Mouse (Mus musculus) spleen, adult 2 months (tissue): ENCODE measurements around the gene Aldh3b2. TPM values are rescaled to one million over a fixed set of nuclear protein-coding genes. Genes with fewer than 3 reads are reported as not detected.

ENCODE experiments used
- DNase-seq, 2 experiments: peaks; one replicate each; pipeline versions ENCODE4 v3.0.0 to v3.0.0-alpha.2; 2012 to 2021; ENCODE audit warnings: low spot score in 2 of 2, low read depth in 1 of 2
- H3K27ac ChIP-seq: fragments of 200-500 bp; 2 replicates; pipeline ENCODE4 v1.5.1; 2012; ENCODE audit warnings: low read length, inconsistent platforms; ENCODE audit not compliant: insufficient read depth
- H3K27me3 ChIP-seq: fragments of 200-500 bp; 2 replicates; pipeline ENCODE4 v1.6.1; 2012; ENCODE audit warnings: mild to moderate bottlenecking, moderate library complexity, low read length, inconsistent platforms; ENCODE audit not compliant: control insufficient read depth, insufficient read depth
- H3K36me3 ChIP-seq: fragments of 200-500 bp; 2 replicates; pipeline ENCODE4 v1.6.1; 2012; ENCODE audit warnings: mild to moderate bottlenecking, low read length, inconsistent platforms; ENCODE audit not compliant: control insufficient read depth, insufficient read depth
- H3K4me1 ChIP-seq: fragments of 200-500 bp; 2 replicates; pipeline ENCODE4 v1.6.1; 2011; ENCODE audit warnings: inconsistent platforms; ENCODE audit not compliant: control insufficient read depth, insufficient read depth, insufficient read length
- H3K4me3 ChIP-seq: fragments of 200-500 bp; 2 replicates; pipeline ENCODE4 v1.5.1; 2011; ENCODE audit warnings: mild to moderate bottlenecking, inconsistent platforms; ENCODE audit not compliant: insufficient read depth, insufficient read length; ENCODE audit errors: extremely low read depth
- CTCF ChIP-seq: fragments of 200-500 bp; IDR thresholded peaks from 2 replicates; pipeline ENCODE4 v1.5.1; 2011; ENCODE audit warnings: mild to moderate bottlenecking, inconsistent platforms; ENCODE audit not compliant: insufficient read depth, insufficient read length, insufficient replicate concordance; ENCODE audit errors: extremely low read depth
- POLR2A ChIP-seq: fragments of 200-500 bp; IDR thresholded peaks from 2 replicates; pipeline ENCODE4 v1.6.1; 2011; ENCODE audit warnings: low read depth, low read length, inconsistent platforms
- WGBS: fragments of 180-500 bp; shearing (Covaris S2); methylation state at CpG from one replicate; pipeline ENCODE4 v1.1.7; 2018; 5-methylcytosine and 5-hydroxymethylcytosine counted together
- polyA plus RNA-seq: library from polyadenylated mRNA; depleted of rRNA; stranded (reverse); fragments of >200 nt; gene quantifications from 2 replicates; pipeline ENCODE4 v1.2.3, GENCODE M21; 2012; rRNA removed

Aldh3b2 gene
- polyA plus RNA-seq = 0.65 and 0.79 TPM in 2 replicates

DNA sequence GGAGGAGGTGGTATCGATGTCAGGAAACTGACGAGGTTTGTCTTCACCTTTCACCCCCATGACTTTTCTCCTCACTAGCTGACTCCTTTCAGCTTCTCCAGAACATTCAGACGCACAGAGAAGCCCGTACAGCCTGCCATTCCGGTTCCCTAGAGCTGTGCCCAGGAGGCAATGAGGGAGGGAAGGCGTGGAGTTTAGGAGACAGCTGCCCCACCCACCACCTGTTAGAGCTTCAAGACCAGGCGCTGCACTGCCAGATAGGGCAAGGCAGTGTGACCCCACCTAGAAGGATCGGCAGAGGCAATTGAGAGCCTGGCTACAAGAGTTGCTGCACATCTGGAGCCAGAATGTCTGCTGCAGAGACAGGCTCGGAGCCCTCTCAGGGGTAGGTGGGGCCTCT is at the start of gene Aldh3b2:
TSS of gene Aldh3b2 (plus strand) at position 100 of the 400 bp plus-strand sequence.
- Histone ChIP-seq H3K27ac (no peak within 1 kb of the TSS), H3K27me3 (no peaks in the 10 kb centered on the region), H3K4me3 (no peak within 1 kb of the TSS), H3K4me1 (no peaks in the 10 kb centered on the region), H3K36me3 (no peaks in the 10 kb centered on the region)
- no peak for TF ChIP-seq CTCF
- no peak for TF ChIP-seq POLR2A
- DNase-seq = no peak
- 70% methylated on average over 9 of the region's 9 CpGs for WGBS

DNA sequence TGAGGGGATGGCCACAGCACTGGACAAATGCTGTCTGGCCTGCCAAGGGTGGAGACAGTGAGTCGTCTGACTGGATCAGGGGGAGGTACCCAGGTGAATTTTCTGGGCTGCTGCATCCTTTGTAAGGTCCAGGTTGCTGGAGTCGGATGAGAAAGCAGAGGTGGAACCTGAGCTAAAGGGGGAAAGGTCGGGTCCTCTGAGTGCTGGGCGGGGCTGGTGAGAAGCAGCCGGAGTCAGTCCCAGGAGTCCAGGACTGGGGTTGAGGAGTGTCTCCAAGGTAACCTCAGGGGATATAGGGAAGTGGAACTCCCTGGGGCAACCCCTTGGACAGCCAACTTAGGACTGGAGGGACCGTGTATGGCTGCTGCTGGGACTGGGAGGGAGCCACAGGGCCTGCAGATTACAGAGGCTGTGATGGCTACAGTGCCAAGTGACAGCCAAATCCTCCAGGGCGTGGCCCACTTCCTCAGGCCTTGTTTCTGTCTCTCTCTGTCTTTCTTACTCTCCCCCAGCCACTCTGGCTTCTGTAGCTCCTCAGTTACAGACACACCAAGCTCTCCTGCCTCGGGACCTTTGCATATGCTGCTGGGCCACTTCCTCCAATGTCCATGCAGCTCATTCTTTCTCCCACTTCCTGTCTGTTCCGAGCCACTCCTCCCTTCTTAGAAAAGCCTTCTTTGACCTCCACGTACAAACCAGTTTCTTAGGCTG is 49.3 kb upstream of the Aldh3b2 start:
- WGBS = 28% methylated on average over 10 of the region's 10 CpGs
- H3K36me3 ChIP-seq = no peaks in the 10 kb centered on the region
- peaks cover 27% of the 10 kb centered on the region for H3K4me1 ChIP-seq
- H3K4me3 ChIP-seq = no peak overlapping the region; the same call in 1 of the 2 replicates
- peak overlapping the region; percentile 91 for H3K27ac ChIP-seq
- no peaks in the 10 kb centered on the region for H3K27me3 ChIP-seq
- DNase-seq = no peak
- TF ChIP-seq POLR2A (no peak; the same call in 1 of the 2 replicates), CTCF (no peak)

DNA sequence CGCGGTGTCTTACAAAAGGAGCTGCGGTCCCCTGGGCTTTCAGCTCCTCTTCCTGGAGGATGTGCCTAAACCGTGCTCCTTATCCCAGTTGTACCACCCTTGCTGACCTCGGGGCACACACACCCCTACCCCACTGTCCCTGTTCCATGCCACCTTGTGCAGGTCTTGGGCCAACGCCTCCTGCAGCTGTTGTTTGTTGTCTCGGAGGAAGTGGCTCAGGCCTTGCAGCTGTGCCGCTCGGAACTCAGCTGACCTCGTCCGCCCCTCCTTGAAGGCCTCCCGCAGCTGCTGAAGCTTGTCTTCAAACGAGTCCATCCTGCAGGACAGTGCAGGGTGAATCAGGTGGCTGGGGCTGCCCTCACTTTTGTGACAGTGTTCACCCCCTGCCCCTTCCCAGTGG is 48.5 kb upstream of the Aldh3b2 start:
- TF ChIP-seq POLR2A = no peak
- TF ChIP-seq CTCF = no peak
- WGBS = 24% methylated on average over 13 of the region's 13 CpGs
- Histone ChIP-seq H3K4me3 (no peak overlapping the region; the same call in 1 of the 2 replicates), H3K36me3 (no peaks in the 10 kb centered on the region), H3K27ac (peak overlapping the region; percentile 91), H3K27me3 (no peaks in the 10 kb centered on the region), H3K4me1 (peaks cover 27% of the 10 kb centered on the region)
- DNase-seq = peak in 1 of 2 experiments; percentile 77

DNA sequence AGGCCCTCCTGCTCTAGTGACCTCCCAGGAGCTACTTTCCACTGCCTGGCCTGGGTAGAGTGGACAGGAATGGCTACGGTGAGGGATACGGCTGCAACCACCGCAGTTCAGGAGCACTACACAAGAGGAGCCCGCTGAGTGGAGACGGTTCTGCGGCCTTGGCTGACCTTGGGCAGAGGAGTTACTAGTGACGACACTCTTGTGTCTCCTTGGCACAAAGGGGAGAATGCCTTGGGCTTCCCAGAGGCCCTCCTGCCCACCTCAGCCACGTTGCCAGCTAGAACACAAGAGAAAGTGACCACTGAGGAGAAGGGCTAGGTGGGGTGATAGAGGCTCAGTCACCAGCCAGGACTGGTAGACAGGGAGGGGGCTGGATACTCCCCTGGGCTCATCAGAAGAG is 47.9 kb upstream of the Aldh3b2 start:
- peak overlapping the region; percentile 91 for H3K27ac ChIP-seq
- WGBS = 69% methylated on average over 8 of the region's 8 CpGs
- H3K4me3 ChIP-seq = no peak overlapping the region
- TF ChIP-seq CTCF (no peak), POLR2A (no peak)
- no peak for DNase-seq
- H3K36me3 ChIP-seq = no peaks in the 10 kb centered on the region
- H3K27me3 ChIP-seq = no peaks in the 10 kb centered on the region
- H3K4me1 ChIP-seq = peaks cover 30% of the 10 kb centered on the region

DNA sequence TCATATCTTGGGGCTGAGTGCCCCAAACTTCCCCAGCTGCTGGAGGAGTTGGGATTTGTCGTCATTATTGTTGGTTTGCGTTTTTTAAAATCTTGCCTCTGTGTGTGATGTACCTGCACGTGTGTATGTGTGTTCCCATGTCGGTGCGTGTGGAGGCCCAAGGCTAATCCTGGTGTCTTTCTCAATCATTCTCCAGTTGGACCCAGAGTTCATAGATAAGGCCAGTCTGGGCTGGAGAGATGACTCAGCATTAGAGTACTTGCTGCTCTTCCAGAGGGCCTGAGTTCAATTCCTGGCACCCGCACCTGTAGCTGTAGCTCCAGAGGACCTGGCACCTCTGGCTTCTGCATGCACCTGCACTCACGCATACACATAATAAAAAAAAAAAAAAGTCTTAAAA is 47.3 kb upstream of the Aldh3b2 start:
- Histone ChIP-seq H3K27me3 (no peaks in the 10 kb centered on the region), H3K36me3 (no peaks in the 10 kb centered on the region), H3K4me3 (no peak overlapping the region), H3K27ac (no peak overlapping the region), H3K4me1 (peaks cover 37% of the 10 kb centered on the region)
- TF ChIP-seq POLR2A (no peak), CTCF (no peak)
- WGBS = 90% methylated on average over 7 of the region's 7 CpGs
- no peak for DNase-seq

DNA sequence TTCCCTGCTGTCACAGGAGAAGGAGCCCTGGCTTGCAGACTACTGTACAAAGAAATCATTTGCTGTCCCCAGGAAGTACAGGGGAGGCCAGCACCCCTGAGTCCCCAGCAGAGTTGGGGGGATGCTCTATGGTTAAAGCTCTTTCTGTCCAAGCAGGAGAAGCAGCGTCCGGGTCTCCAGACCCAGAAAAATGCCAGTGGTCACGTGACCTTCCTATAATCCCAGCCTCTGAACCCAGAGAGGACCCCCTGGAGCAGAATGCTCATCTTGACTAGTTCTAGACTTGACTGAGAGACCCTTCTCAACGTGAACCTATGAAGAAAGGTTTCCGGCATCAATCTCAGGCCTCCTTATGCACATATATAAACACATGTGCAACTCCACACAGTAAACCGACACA is 46.3 kb upstream of the Aldh3b2 start:
- Histone ChIP-seq H3K36me3 (no peaks in the 10 kb centered on the region), H3K27me3 (no peaks in the 10 kb centered on the region), H3K4me3 (no peak overlapping the region), H3K27ac (no peak overlapping the region), H3K4me1 (peaks cover 44% of the 10 kb centered on the region)
- DNase-seq = no peak
- no peak for TF ChIP-seq POLR2A
- TF ChIP-seq CTCF = no peak
- WGBS = 90% methylated on average over 6 of the region's 6 CpGs

DNA sequence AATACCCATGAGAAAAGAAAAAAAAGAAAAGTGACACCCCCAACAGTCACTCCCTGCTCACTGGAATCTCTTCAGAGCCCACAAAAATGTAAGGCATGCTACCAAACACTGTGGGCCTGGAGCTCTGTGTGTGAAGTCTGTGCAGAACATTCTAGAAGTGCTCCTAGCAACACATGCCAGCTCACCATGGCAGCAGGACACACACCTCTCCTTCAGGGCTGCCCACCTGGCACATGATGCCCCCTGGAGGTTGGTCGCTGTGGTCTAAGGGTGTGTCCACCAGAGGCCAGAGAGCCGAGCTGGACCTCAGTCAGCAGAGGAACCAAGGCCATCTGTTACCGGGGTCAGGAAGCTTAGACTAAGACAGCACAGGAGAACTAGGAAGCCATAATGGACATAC is 45.8 kb upstream of the Aldh3b2 start:
- peaks cover 46% of the 10 kb centered on the region for H3K4me1 ChIP-seq
- H3K36me3 ChIP-seq = no peaks in the 10 kb centered on the region
- no peak for DNase-seq
- no peak overlapping the region for H3K27ac ChIP-seq
- 53% methylated on average over 3 of the region's 3 CpGs for WGBS
- H3K27me3 ChIP-seq = no peaks in the 10 kb centered on the region
- no peak overlapping the region for H3K4me3 ChIP-seq
- TF ChIP-seq CTCF = no peak
- TF ChIP-seq POLR2A = no peak
